Mouse (Mus musculus): ENCODE results near the gene Dnajb4.
A peak's percentile ranks its signal among the peaks of the same experiment; 100 is the strongest.
"Not testable (repeated sequence)": the region's sequence is repeated elsewhere in the genome, so short reads cannot be mapped to it uniquely, and the experiment has no call there.

Dnajb4 gene

GRCm38 (mm10) chr3:152207156-152207555, 2.9 kb downstream of the Dnajb4 start:
- DNase-seq: no peak

GRCm38 (mm10) chr3:152204577-152204976, 5.5 kb downstream of the Dnajb4 start:
- no peak for DNase-seq

GRCm38 (mm10) chr3:152203996-152204395, 6.1 kb downstream of the Dnajb4 start:
- DNase-seq: no peak

- no peak for DNase-seq
These were observed 6.7 kb downstream of the Dnajb4 start for GRCm38 (mm10) chr3:152203411-152203810.

GRCm38 (mm10) chr3:152202942-152203341, 7.2 kb downstream of the Dnajb4 start:
- DNase-seq: no peak

- DNase-seq: no peak
These were observed 8.5 kb downstream of the Dnajb4 start for GRCm38 (mm10) chr3:152201651-152202050.

DNA sequence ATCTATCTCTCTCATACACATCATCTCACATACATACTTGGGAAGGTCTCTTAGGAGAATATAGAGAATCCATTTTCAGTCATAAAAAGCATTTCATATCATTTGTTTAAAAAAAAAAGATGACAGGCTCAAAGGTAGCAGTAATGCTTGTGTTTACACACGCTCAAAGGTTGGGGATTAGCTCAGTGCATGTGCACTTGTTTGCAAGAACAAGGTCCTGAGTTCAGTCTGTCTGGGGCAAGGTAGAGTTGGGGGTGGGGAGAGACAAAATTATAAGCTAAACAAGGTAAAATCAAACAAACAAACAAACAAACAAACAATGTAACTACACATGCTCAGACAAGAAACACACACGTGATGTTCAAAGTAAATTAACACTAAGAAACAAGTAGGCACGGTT, 8.9 kb downstream of the Dnajb4 start:
- DNase-seq: no peak

- no peak for DNase-seq
These were observed 11.0 kb downstream of the Dnajb4 start for GRCm38 (mm10) chr3:152199125-152199524.

DNA sequence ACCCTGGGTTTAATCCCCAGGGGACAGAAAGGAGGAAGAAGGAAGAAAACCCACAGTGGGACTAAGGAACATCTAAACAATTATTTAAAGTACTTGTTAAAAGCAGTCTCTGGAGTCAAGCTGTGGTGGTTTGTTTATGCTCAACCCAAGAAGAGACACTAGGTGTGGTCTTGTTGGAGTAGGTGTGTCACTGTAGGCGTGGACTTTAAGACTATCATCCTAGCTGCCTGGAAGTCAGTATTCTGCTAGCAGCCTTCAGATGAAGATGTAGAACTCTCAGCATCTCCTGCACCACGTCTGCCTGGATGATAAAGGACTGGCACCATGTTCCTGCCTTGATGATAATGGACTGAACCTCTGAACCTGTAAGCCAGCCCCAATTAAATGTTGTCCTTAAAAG, 12.9 kb downstream of the Dnajb4 start:
- not testable (repeated sequence) for DNase-seq

DNA sequence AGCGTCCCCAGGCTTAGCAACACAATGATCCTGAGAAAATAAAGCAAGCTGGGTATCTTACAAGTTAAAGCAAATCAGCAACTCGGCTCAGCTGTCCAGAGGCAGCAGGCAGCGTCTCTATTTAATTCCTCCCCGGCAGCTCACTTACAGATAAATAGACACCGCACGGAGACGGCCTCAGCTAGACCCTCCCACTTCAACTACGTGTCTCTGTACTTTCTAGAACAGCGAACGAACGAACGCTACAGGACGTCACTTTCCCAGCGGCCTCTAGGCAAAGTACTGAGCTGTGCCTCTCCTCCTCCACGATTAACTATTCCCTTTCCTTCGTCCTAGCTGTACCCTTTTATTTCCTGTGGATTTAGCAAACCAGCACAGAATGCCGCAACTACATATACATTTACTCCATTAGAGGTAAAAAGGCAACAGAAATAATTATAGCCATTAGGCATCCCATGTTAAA, 16.4 kb downstream of the Dnajb4 start:
- peak; percentile 90 for DNase-seq

- DNase-seq: no peak
These were observed 16.9 kb downstream of the Dnajb4 start for GRCm38 (mm10) chr3:152193177-152193576.

- no peak for DNase-seq
These were observed 17.7 kb downstream of the Dnajb4 start for GRCm38 (mm10) chr3:152192238-152192931.

- DNase-seq: peak; percentile 55
These were observed 18.3 kb downstream of the Dnajb4 start for GRCm38 (mm10) chr3:152191791-152192237.

- no peak for DNase-seq
These were observed 19.2 kb downstream of the Dnajb4 start for GRCm38 (mm10) chr3:152190679-152191477.

DNA sequence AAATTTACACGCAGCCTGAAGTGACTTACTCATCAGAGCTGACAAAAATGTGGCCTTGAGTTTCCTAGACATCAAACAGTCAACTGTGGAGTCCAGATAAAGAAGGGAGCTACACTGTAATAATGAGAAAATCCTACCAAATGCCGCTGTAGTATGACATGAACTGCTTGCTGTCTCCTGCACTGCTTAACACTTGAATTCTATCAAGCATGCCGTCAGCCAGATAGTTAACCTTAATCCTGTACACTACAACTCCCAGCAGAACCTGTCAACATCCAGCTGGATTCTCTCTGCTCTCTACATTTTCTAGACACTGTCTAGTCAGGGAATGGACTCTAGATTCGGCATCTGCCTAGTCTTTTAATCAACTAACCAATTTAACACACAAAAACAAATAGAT, 20.8 kb downstream of the Dnajb4 start:
- DNase-seq: peak; percentile 57

DNA sequence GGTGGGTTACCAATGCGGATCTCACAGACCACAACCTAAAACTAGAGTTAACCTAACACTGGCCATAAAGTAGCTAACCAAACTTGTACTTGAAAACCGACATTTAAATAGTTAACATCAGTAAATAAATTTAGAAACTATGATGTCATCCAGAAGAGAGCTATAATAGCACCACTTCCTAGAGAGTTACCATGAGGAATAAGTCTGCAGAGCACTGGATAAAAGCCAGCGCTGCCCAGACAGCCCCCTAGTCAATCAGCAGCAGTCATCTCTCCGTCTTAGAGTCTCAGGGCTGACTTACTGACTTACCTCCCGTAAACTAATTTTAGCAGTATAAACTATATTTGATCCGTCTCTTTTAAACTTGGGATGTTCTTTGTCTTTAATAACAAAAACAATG, 24.0 kb downstream of the Dnajb4 start:
- DNase-seq: no peak

GRCm38 (mm10) chr3:152183522-152183921, 26.6 kb downstream of the Dnajb4 start:
- no peak for DNase-seq

- no peak for DNase-seq
These were observed 29.5 kb downstream of the Dnajb4 start for GRCm38 (mm10) chr3:152180624-152181023.

GRCm38 (mm10) chr3:152179285-152179684, 30.8 kb downstream of the Dnajb4 start:
- no peak for DNase-seq

- DNase-seq: no peak
These were observed 31.3 kb downstream of the Dnajb4 start for GRCm38 (mm10) chr3:152178816-152179215.

DNA sequence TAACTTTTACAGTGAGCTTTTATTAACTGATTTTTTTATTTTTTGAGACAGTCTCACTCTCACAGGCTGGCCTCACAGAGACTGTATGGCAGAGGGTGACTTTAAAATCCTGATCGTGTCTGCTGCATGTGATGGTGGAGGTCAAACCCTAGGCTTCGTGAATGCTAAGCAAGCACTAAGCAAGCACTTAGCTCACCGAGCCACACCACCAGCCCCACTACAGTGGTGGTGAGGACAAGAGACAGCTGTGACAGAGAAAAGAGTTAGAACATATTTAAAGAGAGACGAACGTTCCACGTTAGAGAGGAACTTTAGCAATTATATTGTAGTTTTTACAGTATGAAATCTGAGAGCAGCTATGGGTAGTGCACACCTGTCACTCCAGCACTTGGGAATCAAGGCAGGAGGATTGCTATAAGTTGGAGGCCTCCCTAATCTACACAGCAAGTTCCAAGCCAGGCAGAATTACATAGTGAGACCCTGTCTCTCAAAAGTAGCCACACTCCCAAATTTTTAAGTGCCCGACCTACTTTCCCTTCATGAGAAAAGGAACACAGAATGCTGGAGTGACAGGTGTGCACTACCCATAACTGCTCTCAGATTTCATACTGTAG, 37.7 kb downstream of the Dnajb4 start:
- peak; percentile 22 for DNase-seq

DNA sequence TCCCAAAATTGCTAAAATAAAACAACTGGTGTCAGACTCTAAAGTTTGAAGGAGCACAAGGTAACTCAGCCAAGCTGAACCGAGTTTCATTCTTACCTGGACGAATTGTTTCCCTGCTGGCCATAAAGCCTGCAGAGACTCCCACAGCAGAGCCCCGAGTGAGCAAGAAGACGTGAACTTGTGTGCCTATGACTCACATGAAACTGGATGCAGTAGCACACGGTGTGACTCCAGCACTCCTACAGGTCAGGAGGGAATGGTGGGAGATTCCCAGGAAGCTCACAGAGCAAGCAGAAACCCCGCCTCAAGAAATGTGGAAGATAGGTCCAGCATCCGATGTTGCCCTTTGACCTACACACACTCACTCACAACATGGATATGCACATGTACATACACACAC, 38.2 kb downstream of the Dnajb4 start:
- DNase-seq: peak; percentile 7

DNA sequence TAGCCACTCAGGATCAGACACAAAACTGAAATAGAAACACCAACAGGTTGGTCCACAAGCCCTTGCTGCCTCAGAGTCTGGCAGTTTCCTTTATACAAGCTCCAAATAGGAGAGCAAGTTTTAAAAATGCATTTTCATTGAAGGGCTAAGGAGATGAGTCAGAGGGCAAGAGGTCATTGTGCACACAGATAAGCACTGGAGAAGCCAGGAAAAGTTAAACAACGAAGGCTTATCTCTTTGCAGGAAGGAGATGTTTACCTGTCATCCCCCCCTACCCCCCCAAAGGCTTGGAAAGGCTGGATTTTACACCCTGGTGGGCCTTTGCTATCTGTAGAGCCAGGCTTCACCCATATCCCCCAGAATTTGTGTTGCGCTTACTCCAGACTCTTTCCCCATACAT, 38.9 kb downstream of the Dnajb4 start:
- no peak for DNase-seq

- DNase-seq: no peak
These were observed 39.7 kb downstream of the Dnajb4 start for GRCm38 (mm10) chr3:152170407-152170806.

All from kidney, postnatal 10 days (tissue).